Mouse (Mus musculus): ENCODE data around the gene Gm13084. TPM values are rescaled to one million over a fixed set of nuclear protein-coding genes. Genes with fewer than 3 reads are reported as not detected.
"Not testable (repeated sequence)": the region's sequence is repeated elsewhere in the genome, so short reads cannot be mapped to it uniquely, and the experiment has no call there.

Gm13084 gene
- not detected for total RNA-seq (2021)
- long read RNA-seq, experiment 1 = 0 reads
- long read RNA-seq, experiment 2 = 0 reads

DNA sequence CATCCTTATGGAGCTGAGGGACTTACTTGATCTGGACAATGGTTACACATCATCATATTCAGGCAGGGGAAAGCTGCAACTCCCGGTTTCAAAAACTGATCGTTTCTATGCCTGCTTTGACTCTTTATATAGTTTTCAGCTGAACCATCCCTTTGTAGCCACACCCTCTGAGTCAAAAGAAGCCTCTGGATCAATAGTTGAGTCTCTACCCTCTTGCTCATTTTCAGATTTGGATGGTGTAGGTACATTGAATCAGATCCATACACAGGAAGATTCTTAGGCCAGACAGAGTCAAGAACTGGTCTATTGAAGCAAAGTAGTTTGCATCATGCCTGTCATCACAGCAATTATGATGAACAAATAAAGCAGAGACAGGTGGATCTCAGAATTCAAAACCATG lies at the start of gene Gm13084:
Gene Gm13084, minus strand, starts transcription at position 101 of the 400 bp plus-strand sequence.
- DNase-seq (ENCODE audit: low spot score in 2 of 2) = no peak

DNA sequence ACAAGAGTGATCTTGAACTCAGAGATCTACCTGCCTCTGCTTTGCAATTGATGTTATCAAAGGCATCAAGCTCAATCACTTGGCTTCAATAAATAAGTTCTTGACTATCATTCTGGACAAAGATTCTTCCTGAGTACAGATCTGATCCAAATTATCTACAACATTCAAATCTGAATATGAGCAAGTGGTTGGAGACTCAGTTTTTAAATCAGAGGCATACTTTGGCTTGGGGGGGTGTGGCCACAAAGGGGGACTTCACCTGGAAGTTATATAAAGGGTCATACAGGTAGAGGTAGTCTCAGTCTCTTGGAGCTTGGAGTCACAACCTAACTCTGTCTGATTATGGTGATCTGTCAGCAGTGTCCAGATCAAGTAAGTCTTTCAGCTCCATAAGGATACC lies 30.3 kb upstream of the Gm13084 start, which contains the start of gene Gm13103:
Gene Gm13103, plus strand, starts transcription at position 301 of the 400 bp plus-strand sequence.
- not testable (repeated sequence) for DNase-seq (ENCODE audit: low spot score in 2 of 2)

DNA sequence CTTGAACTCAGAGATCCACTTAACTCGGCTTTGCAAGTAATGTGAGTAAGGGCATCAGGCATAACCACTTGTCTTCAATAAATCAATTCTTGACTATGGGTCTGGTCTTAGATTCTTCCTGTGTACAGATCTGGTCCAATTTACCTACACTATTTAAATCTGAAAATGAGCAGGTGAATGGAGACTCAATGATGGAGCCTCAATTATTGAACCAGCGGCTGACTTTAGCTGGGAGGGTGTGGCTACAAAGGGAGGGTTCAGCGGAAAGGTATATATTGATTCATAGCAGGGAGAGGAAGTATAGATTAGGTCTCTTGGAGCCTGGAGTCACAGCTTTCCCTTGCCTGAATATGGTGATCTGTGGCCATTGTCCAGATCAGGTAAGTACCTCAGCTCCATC lies 26.8 kb downstream of the Gm13084 start, which contains the start of gene Gm13023:
Gene Gm13023, plus strand, starts transcription at position 301 of the 400 bp plus-strand sequence.
- not testable (repeated sequence) for DNase-seq (ENCODE audit: low spot score in 2 of 2)

Other genes starting within 250 kb of the Gm13084 start
- gene Gm13083, start 201.1 kb downstream of the Gm13084 start, total RNA-seq (2021) = not detected
- not detected for gene Gm13088, start 158.8 kb downstream of the Gm13084 start, total RNA-seq (2021)
- not detected for gene Gm13089, start 113.4 kb downstream of the Gm13084 start, total RNA-seq (2021)
- not detected for gene Gm13078, start 96.6 kb downstream of the Gm13084 start, total RNA-seq (2021)
- not detected for gene Gm13023, start 26.7 kb downstream of the Gm13084 start, total RNA-seq (2021)
- gene Gm13103, start 30.4 kb upstream of the Gm13084 start, total RNA-seq (2021) = not detected
- not detected for gene Pramef6, start 84.3 kb upstream of the Gm13084 start, total RNA-seq (2021)
- not detected for gene Pramef25, start 134.9 kb upstream of the Gm13084 start, total RNA-seq (2021)
- not detected for gene Gm13101, start 150.9 kb upstream of the Gm13084 start, total RNA-seq (2021)
- not detected for gene Pramef17, start 178.3 kb upstream of the Gm13084 start, total RNA-seq (2021)
- not detected for gene Pramel4, start 243.0 kb upstream of the Gm13084 start, total RNA-seq (2021)

All from left cerebral cortex, adult 18-20 months (tissue).